Mouse (Mus musculus): Measurements from ENCODE around the gene A230072I06Rik. TPM values are rescaled to one million over a fixed set of nuclear protein-coding genes. Genes with fewer than 3 reads are reported as not detected.
A peak's percentile ranks its signal among the peaks of the same experiment; 100 is the strongest.

Gene A230072I06Rik
- polyA plus RNA-seq, 1 experiment from 2014 or later: not detected

DNA sequence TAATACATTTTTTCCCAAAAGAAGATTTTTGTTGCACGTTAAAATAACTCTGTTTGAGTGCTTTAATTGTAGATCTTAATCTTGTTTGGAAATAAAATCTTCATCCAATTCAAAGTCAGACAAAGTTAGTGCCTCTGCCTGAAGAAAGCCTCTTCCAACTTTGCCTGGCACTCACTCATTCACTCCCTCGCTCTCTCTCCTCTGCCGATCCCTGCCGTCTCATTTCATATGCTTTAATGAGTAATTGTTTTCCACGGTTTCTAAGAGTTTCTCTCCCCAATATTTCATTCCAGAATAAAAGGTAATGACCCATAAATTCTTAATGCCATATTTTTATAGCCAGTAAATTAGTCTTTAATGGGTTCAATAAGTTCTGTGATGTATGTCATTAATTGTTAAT, 10.8 kb upstream of the A230072I06Rik start:
- Histone ChIP-seq H3K4me3 (ENCODE audit: low read depth, low read length) (no peak overlapping the region), H3K4me1 (ENCODE audit: control insufficient read depth, insufficient read depth, low read length) (no peaks in the 10 kb centered on the region), H3K9me3 (ENCODE audit: control insufficient read depth, low read length) (no peaks in the 10 kb centered on the region), H3K27me3 (replicated peaks; ENCODE audit: control insufficient read depth, insufficient read depth, low read length) (no peaks in the 10 kb centered on the region; the same call in 1 of the 2 replicates), H3K4me2 (ENCODE audit: low read depth, low read length) (no peak overlapping the region), H3K36me3 (ENCODE audit: control insufficient read depth, insufficient read depth, low read length) (no peaks in the 10 kb centered on the region), H3K9ac (ENCODE audit: low read depth, low read length) (no peak overlapping the region), H3K27ac (replicated peaks; ENCODE audit: low read depth, low read length) (no peak overlapping the region)
- ATAC-seq (ENCODE audit: low read depth) (no peak), DNase-seq (ENCODE audit: low spot score) (no peak)
- WGBS: 62% methylated on average over 5 of the region's 5 CpGs

DNA sequence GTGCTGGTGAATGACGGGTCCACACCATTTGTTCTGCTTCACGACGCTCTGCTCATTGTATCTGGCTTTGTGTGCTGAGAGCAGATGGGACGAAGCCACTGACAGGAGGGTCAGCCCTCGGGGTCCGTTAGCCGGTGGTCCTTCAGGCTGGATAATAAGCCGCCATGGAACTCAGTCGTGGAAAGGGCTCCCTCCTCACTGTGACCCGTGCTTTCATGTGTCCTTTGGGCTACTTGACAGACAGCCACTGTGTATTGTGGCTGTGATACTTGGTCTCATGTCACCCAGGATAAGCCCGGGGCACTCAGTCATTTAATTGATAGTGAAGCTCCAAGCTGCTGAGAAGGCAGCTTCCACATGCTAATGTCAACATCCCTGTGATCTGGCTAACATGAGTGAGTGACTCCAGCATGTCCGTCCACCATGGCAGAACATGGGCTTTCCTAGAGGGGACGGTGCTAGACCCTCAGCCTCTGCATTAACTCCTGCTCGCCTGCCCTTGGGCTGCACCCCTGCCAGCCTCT, 10.3 kb upstream of the A230072I06Rik start:
- DNase-seq (ENCODE audit: low spot score): peak; percentile 24

DNA sequence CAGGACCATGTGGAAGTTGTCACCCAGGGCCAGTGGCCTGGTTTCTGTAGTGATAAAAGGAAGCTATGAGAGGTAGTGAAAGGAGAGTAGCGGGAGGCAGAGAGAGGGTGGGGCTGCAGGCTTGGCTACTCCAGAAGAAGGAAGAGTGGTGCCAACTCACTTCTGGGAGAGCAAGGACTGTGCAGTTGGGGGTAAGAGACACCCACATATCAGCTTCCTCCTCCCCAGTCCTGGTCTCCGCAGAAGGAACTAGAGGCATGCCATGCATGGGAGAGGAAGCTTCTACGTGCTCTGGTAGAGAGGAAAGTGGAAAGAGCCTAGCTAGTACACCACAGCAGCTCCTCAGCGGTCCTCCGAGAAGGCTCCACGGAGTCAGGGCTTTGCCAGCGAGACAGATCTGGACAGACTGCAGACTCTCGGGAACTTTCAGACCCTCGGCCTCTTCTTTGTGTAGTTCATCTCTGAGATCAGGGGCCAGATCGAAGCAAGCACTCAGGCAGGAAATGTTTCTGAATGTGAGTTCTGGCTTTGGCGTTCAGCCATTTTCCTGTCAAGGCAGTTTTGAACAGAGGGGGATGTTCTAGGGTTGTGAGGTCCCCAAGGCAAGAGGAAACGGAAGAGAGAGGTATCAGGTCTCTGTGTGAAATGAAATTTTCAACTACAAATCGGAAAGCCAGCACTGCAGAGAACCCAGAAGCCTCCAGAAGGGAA, 1.0 kb downstream of the A230072I06Rik start:
- H3K4me1 ChIP-seq (ENCODE audit: control insufficient read depth, insufficient read depth, low read length): peaks cover 19% of the 10 kb centered on the region
- no peak for ATAC-seq (ENCODE audit: low read depth)
- no peaks in the 10 kb centered on the region for H3K36me3 ChIP-seq (ENCODE audit: control insufficient read depth, insufficient read depth, low read length)
- no peaks in the 10 kb centered on the region for H3K27me3 ChIP-seq (replicated peaks; ENCODE audit: control insufficient read depth, insufficient read depth, low read length)
- 54% methylated on average over 13 of the region's 13 CpGs for WGBS
- no peak overlapping the region; the same call in 1 of the 2 replicates for H3K27ac ChIP-seq (replicated peaks; ENCODE audit: low read depth, low read length)
- H3K9ac ChIP-seq (ENCODE audit: low read depth, low read length): no peak overlapping the region
- DNase-seq (ENCODE audit: low spot score): peak; percentile 62
- no peak overlapping the region for H3K4me3 ChIP-seq (ENCODE audit: low read depth, low read length)
- H3K9me3 ChIP-seq (ENCODE audit: control insufficient read depth, low read length): no peaks in the 10 kb centered on the region
- H3K4me2 ChIP-seq (ENCODE audit: low read depth, low read length): no peak overlapping the region

More for the DNA sequence above, 10.3 kb upstream of the A230072I06Rik start:
- WGBS: 55% methylated on average over 14 of the region's 14 CpGs
- peak; percentile 65; the same call in 1 of the 2 replicates for ATAC-seq (ENCODE audit: low read depth)
- Histone ChIP-seq H3K27me3 (replicated peaks; ENCODE audit: control insufficient read depth, insufficient read depth, low read length) (no peaks in the 10 kb centered on the region; the same call in 1 of the 2 replicates), H3K36me3 (ENCODE audit: control insufficient read depth, insufficient read depth, low read length) (no peaks in the 10 kb centered on the region), H3K9ac (ENCODE audit: low read depth, low read length) (no peak overlapping the region), H3K9me3 (ENCODE audit: control insufficient read depth, low read length) (no peaks in the 10 kb centered on the region), H3K27ac (replicated peaks; ENCODE audit: low read depth, low read length) (no peak overlapping the region), H3K4me2 (ENCODE audit: low read depth, low read length) (no peak overlapping the region), H3K4me3 (ENCODE audit: low read depth, low read length) (no peak overlapping the region), H3K4me1 (ENCODE audit: control insufficient read depth, insufficient read depth, low read length) (no peaks in the 10 kb centered on the region)

DNA sequence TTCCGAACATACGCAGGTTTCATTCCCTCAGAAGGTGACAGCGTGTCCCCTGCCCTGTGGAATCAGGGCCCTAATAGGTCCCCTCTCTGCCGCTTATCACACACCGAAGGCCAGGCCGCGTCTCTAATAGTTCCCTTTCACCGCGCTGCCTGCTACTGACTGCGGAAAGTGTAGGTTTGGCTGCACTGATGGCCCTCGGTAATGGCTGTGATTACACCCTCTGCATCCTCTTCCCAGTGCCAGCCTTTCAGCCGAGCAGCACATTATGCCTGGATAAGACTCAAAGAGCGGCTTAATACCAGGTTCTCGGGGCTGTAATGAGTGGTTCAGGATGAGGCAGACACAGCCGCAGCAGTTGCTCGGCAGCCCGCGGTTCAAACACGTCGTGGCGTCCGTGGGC, 3.5 kb downstream of the A230072I06Rik start:
- ATAC-seq (ENCODE audit: low read depth): no peak; the same call in 1 of the 2 replicates
- Histone ChIP-seq H3K27ac (replicated peaks; ENCODE audit: low read depth, low read length) (no peak overlapping the region), H3K36me3 (ENCODE audit: control insufficient read depth, insufficient read depth, low read length) (no peaks in the 10 kb centered on the region), H3K9ac (ENCODE audit: low read depth, low read length) (no peak overlapping the region), H3K4me2 (ENCODE audit: low read depth, low read length) (no peak overlapping the region), H3K27me3 (replicated peaks; ENCODE audit: control insufficient read depth, insufficient read depth, low read length) (no peaks in the 10 kb centered on the region), H3K9me3 (ENCODE audit: control insufficient read depth, low read length) (no peaks in the 10 kb centered on the region), H3K4me3 (ENCODE audit: low read depth, low read length) (no peak overlapping the region), H3K4me1 (ENCODE audit: control insufficient read depth, insufficient read depth, low read length) (peaks cover 19% of the 10 kb centered on the region)
- WGBS: 74% methylated on average over 22 of the region's 22 CpGs
- DNase-seq (ENCODE audit: low spot score): peak; percentile 35

DNA sequence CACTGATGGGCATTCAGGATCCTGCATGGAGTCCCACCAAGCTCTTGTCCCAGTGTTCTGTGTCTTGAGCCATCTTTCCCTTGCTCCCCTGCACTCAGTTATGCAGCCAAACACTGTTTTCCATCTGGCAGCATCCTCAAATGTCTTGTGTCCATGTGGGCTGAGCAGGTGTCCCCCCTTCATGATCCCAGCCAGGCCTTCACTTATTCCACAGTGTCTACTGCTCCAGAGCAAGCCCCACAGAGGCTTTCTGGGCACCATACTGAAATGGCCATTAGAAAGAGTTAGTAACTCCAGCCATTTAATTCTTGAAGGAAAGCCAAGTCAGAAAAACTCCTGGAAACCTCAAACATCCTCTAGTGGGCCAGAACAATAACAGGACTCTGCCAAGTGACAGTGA, 11.9 kb downstream of the A230072I06Rik start:
- DNase-seq (ENCODE audit: low spot score): no peak
- no peak for ATAC-seq (ENCODE audit: low read depth)
- H3K36me3 ChIP-seq (ENCODE audit: control insufficient read depth, insufficient read depth, low read length): no peaks in the 10 kb centered on the region
- no peaks in the 10 kb centered on the region for H3K9me3 ChIP-seq (ENCODE audit: control insufficient read depth, low read length)
- no peak overlapping the region for H3K4me2 ChIP-seq (ENCODE audit: low read depth, low read length)
- H3K4me3 ChIP-seq (ENCODE audit: low read depth, low read length): no peak overlapping the region
- no peak overlapping the region for H3K27ac ChIP-seq (replicated peaks; ENCODE audit: low read depth, low read length)
- no peak overlapping the region for H3K9ac ChIP-seq (ENCODE audit: low read depth, low read length)
- no peaks in the 10 kb centered on the region for H3K27me3 ChIP-seq (replicated peaks; ENCODE audit: control insufficient read depth, insufficient read depth, low read length)
- H3K4me1 ChIP-seq (ENCODE audit: control insufficient read depth, insufficient read depth, low read length): no peaks in the 10 kb centered on the region

DNA sequence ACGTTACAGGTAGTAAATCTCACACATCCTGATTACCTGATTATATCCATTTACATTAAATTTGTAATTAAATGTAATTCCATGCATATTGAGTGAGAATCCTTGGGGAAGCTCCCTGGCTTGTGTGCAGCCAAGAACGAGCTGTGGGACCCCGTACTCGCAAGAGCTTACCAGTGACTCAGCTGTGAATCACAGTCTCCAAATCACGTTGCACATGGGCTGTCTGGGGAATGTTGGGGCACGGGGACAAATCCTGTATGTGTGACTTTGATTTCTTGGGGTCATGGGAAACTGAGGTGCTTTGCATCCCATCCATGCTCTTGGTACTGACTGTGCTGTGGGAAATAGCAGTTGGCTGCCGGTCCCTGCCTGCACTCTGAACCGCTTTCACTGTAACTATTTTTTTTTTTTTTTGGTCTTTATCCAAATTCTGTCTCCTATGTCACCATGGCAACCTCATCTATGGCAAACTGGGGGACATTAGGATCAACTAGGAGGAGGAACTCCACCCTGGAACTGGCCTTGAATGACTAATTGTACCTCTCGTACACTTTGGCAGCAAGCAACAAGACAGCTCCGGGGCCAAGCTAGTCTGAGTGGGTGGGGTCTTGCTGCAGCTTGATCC, 19.8 kb downstream of the A230072I06Rik start:
- WGBS: 68% methylated on average over 10 of the region's 10 CpGs

DNA sequence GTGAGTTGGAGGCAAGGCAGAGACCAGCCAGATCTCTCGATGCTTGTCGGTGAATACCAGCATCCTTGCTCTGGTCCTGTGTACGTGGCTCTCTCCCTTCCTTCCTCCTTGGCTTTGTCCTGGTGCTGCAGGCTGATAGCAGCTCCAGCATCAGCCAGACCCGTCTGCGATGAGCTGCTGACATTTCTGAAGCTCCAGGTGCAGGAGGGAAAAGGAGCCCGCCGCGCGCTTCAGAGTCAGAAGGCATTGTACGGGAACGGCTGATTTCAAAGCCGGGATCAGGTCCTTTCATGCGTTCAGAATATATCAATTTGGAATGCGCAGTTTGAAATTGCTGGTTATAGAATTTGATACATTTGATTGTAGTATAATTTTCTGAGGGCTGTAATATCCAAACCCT, 23.4 kb downstream of the A230072I06Rik start:
- ATAC-seq (ENCODE audit: low read depth) (no peak), DNase-seq (ENCODE audit: low spot score) (no peak)
- Histone ChIP-seq H3K27ac (replicated peaks; ENCODE audit: low read depth, low read length) (no peak overlapping the region), H3K36me3 (ENCODE audit: control insufficient read depth, insufficient read depth, low read length) (no peaks in the 10 kb centered on the region), H3K4me3 (ENCODE audit: low read depth, low read length) (no peak overlapping the region), H3K4me1 (ENCODE audit: control insufficient read depth, insufficient read depth, low read length) (no peaks in the 10 kb centered on the region), H3K9ac (ENCODE audit: low read depth, low read length) (no peak overlapping the region), H3K27me3 (replicated peaks; ENCODE audit: control insufficient read depth, insufficient read depth, low read length) (no peaks in the 10 kb centered on the region), H3K4me2 (ENCODE audit: low read depth, low read length) (no peak overlapping the region), H3K9me3 (ENCODE audit: control insufficient read depth, low read length) (no peaks in the 10 kb centered on the region)
- WGBS: 60% methylated on average over 14 of the region's 14 CpGs

More for the DNA sequence above, 19.8 kb downstream of the A230072I06Rik start:
- H3K36me3 ChIP-seq (ENCODE audit: control insufficient read depth, insufficient read depth, low read length): no peaks in the 10 kb centered on the region
- no peak overlapping the region for H3K27ac ChIP-seq (replicated peaks; ENCODE audit: low read depth, low read length)
- H3K4me3 ChIP-seq (ENCODE audit: low read depth, low read length): no peak overlapping the region
- H3K9me3 ChIP-seq (ENCODE audit: control insufficient read depth, low read length): no peaks in the 10 kb centered on the region
- no peaks in the 10 kb centered on the region for H3K4me1 ChIP-seq (ENCODE audit: control insufficient read depth, insufficient read depth, low read length)
- no peaks in the 10 kb centered on the region for H3K27me3 ChIP-seq (replicated peaks; ENCODE audit: control insufficient read depth, insufficient read depth, low read length)
- ATAC-seq (ENCODE audit: low read depth) (no peak), DNase-seq (ENCODE audit: low spot score) (no peak)
- H3K9ac ChIP-seq (ENCODE audit: low read depth, low read length): no peak overlapping the region
- H3K4me2 ChIP-seq (ENCODE audit: low read depth, low read length): no peak overlapping the region

DNA sequence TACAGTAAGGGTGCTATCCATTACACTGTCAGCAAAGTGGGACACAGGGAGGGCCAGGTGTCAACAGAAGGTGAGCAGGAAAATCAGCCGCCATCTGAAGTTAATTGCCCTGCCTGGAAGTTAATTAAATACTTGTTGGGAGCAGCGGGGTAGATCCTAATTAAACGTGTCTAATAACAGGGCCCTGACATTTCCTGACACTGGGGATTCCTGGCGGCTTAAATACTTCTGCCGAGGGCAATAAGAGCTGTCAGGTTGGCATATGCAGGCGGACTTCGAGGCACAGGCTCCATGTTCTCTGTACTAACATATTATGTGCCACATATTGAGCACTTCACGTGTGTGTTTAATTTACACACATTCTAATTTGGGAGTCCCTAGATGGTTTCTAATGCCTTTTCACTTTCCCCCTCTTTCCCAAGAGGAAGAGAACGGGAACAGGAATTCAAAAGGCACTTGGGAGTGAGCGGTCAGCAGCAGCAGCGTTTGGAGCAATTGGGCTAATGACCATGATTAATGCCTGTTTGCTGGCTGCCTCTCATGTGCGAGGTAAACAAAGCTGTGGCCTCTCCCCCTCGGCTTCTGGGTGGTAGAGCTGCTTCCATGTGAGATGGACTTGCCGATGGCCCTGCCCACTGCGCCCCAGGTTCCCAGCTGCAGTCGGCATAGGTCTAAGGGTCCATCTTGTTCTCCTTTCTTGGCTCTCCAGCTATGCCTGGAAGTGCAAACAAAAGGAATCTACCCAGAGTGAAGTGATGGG, 34.5 kb downstream of the A230072I06Rik start:
- no peaks in the 10 kb centered on the region for H3K9me3 ChIP-seq (ENCODE audit: control insufficient read depth, low read length)
- DNase-seq (ENCODE audit: low spot score) (peak; percentile 30), ATAC-seq (ENCODE audit: low read depth) (no peak)
- no peak overlapping the region for H3K4me3 ChIP-seq (ENCODE audit: low read depth, low read length)
- peaks cover 24% of the 10 kb centered on the region for H3K27me3 ChIP-seq (replicated peaks; ENCODE audit: control insufficient read depth, insufficient read depth, low read length)
- H3K36me3 ChIP-seq (ENCODE audit: control insufficient read depth, insufficient read depth, low read length): no peaks in the 10 kb centered on the region
- WGBS: 28% methylated on average over 16 of the region's 16 CpGs
- H3K4me2 ChIP-seq (ENCODE audit: low read depth, low read length): no peak overlapping the region
- no peak overlapping the region for H3K9ac ChIP-seq (ENCODE audit: low read depth, low read length)
- H3K27ac ChIP-seq (replicated peaks; ENCODE audit: low read depth, low read length): no peak overlapping the region
- H3K4me1 ChIP-seq (ENCODE audit: control insufficient read depth, insufficient read depth, low read length): no peaks in the 10 kb centered on the region

All from embryonic facial prominence, embryonic 14.5 days (tissue).